Comparison of ENCODE assay signal across 23 mouse cellular contexts in genomic region chr1:170985092-170985491, GRCm38 (mm10). TPM values are rescaled to one million over a fixed set of nuclear protein-coding genes. Genes with fewer than 3 reads are reported as not detected.
DNase-seq lines count a peak whose midpoint lies in the region.
"Had no signal": no experiment of that assay in that cellular context is flagged by ENCODE, and none has a peak within 500 bp of the region (broad histone marks: within the 10 kb centered on the region; RNA-seq: fewer than 3 reads in every experiment).

No protein-coding gene starts in this region.

- intact Hi-C loops in heart, postnatal 14 days (cut with DNase I): no loop called here

- 30% methylated on average over 3 of the region's 3 CpGs for WGBS in macrophage (ENCODE audit: missing documents)

- peak overlapping the region; percentile 50 for H3K27ac ChIP-seq in macrophage
- H3K27ac ChIP-seq: embryonic facial prominence, embryonic 12.5 days; forebrain, embryonic 12.5 days; heart, embryonic 15.5 days; hindbrain, embryonic 14.5 days had no signal

- no peaks in the 10 kb centered on the region for H3K27me3 ChIP-seq in splenic B cell, adult 2 months (ENCODE audit: control insufficient read depth, insufficient read depth, low read length, poor library complexity, severe bottlenecking)
- H3K27me3 ChIP-seq: embryonic facial prominence, embryonic 12.5 days; heart, embryonic 15.5 days had no signal

- DNase-seq in heart, adult 11 months: peak; percentile 90
- DNase-seq in heart, postnatal 14 days: no peak
- peak; percentile 50 to 51 for DNase-seq in spleen, postnatal 36 days (ENCODE audit: low spot score in 2 of 2)
- DNase-seq in spleen, postnatal 14 days (ENCODE audit: low spot score in 2 of 2): no peak
- DNase-seq in splenic B cell, adult 2 months (ENCODE audit: low read depth, low spot score): peak; percentile 35
- no peak for DNase-seq in ovary, postnatal 36 days (ENCODE audit: low spot score)
- DNase-seq in kidney, postnatal 36 days: no peak
- DNase-seq: adrenal gland, postnatal 14 days; cerebellum, adult 2 months; cerebellum, postnatal 14 days; forebrain, postnatal 0 days; gastrocnemius, postnatal 14 days; heart, postnatal 4 days had no signal

- no peaks in the 10 kb centered on the region for H3K79me2 ChIP-seq in macrophage (ENCODE audit: inconsistent target)

- no peaks in the 10 kb centered on the region for H3K36me3 ChIP-seq in macrophage (ENCODE audit: inconsistent target)
- no peaks in the 10 kb centered on the region for H3K36me3 ChIP-seq in splenic B cell, adult 2 months (ENCODE audit: control insufficient read depth, insufficient read depth, low read length, poor library complexity, severe bottlenecking)
- H3K36me3 ChIP-seq: embryonic facial prominence, embryonic 12.5 days; forebrain, embryonic 12.5 days; heart, embryonic 15.5 days had no signal

- H3K4me3 ChIP-seq in macrophage (ENCODE audit: inconsistent target): no peak overlapping the region
- H3K4me3 ChIP-seq: embryonic facial prominence, embryonic 12.5 days; forebrain, embryonic 12.5 days; heart, embryonic 15.5 days had no signal

RNA-seq across cellular contexts. Expression of gene Fcgr2b, which starts 8.7 kb away (rescaled TPM):
- total RNA-seq in heart, postnatal 14 days (2021): 1 to 10 TPM; 5.2 to 6.0 TPM
- 1,000 to 10,000 TPM in 14 of 26 experiments, 100 to 1,000 TPM in 12; 552 to 2,008 (median 1,011) TPM for total RNA-seq in macrophage (2018; cell fraction: chromatin; rRNA removed)
- total RNA-seq in macrophage (2018; cell fraction: cytosol; rRNA removed): 100 to 1,000 TPM; 224 to 730 (median 474) TPM
- total RNA-seq in macrophage (2018; cell fraction: nucleus; rRNA removed): 1,000 to 10,000 TPM in 21 of 26 experiments, 100 to 1,000 TPM in 5; 780 to 1,818 (median 1,207) TPM
- polyA plus RNA-seq in macrophage (2018): 372 to 843 TPM (median 791 TPM) in 3 replicates

RNA-seq across cellular contexts. Expression of gene Fcgr4, which starts 33.6 kb away (rescaled TPM):
- total RNA-seq in heart, postnatal 14 days (2021): under 1 TPM; 0.22 to 0.29 TPM
- 10 to 100 TPM in 18 of 26 experiments, 1 to 10 TPM in 8; 2.8 to 51.5 (median 15.7) TPM for total RNA-seq in macrophage (2018; cell fraction: chromatin; rRNA removed)
- 100 to 1,000 TPM; 164 to 540 (median 249) TPM for total RNA-seq in macrophage (2018; cell fraction: cytosol; rRNA removed)
- total RNA-seq in macrophage (2018; cell fraction: nucleus; rRNA removed): 100 to 1,000 TPM in 12 of 26 experiments, 10 to 100 TPM in 14; 45.3 to 292 (median 97.1) TPM
- polyA plus RNA-seq in macrophage (2018): 192 to 337 TPM (median 269 TPM) in 3 replicates
- total RNA-seq: gastrocnemius, adult 18-20 months; gastrocnemius, postnatal 14 days; MEL had no signal
- polyA plus RNA-seq: heart, embryonic 11.5 days had no signal

RNA-seq across cellular contexts. Expression of gene Fcrla, which starts 57.7 kb away (rescaled TPM):
- total RNA-seq in heart, postnatal 14 days (2021): under 1 TPM; 0.84 to 1.00 TPM
- 1 to 10 TPM in 5 of 26 experiments, under 1 TPM in 4, not detected in 17; 0.58 to 2.7 (median 1.1) TPM for total RNA-seq in macrophage (2018; cell fraction: chromatin; rRNA removed)
- total RNA-seq in macrophage (2018; cell fraction: cytosol; rRNA removed): 1 to 10 TPM in 2 of 26 experiments, under 1 TPM in 17, not detected in 7; 0.11 to 1.1 (median 0.52) TPM
- total RNA-seq in macrophage (2018; cell fraction: nucleus; rRNA removed): 1 to 10 TPM in 6 of 26 experiments, under 1 TPM in 7, not detected in 13; 0.46 to 4.4 (median 1.00) TPM
- polyA plus RNA-seq in macrophage (2018): 0.26 to 0.79 TPM (median 0.56 TPM) in 3 replicates
- total RNA-seq: forebrain, postnatal 0 days; gastrocnemius, adult 18-20 months had no signal
- polyA plus RNA-seq: C2C12; embryonic facial prominence, embryonic 12.5 days; forebrain, embryonic 12.5 days; hindbrain, embryonic 14.5 days; intestine, embryonic 16.5 days had no signal

Comparison
In these comparisons a context has a peak if more than half of its experiments do, and no peak if none do; other contexts are left out.
1. DNase-seq: peak in heart, adult 11 months (single experiment), spleen, postnatal 36 days (2 of 2) and splenic B cell, adult 2 months (single experiment); none in heart, postnatal 14 days (0 of 2), spleen, postnatal 14 days (0 of 2), ovary, postnatal 36 days (single experiment) and kidney, postnatal 36 days (0 of 2).